Mouse (Mus musculus): ENCODE results near the gene Aatk.

DNA sequence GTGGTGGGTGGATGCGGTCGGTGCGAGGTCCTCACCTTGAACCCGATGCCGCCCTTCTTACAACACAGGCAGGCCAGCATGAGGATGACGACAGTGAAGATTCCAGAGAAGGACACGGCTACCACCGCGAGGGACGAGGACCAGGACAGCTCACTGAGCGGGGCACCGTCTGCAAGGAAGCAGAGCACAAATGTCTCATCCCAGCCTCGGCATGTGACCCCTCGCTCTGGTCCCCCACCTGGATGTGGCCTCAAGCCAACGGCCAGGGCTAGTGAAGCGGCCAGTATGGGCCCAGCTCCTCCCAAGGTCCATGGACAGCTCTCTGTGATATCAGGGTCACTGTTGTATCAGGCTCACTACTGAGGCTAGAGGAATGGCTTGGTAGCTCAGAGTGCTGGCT lies 25.6 kb downstream of the Aatk start:
- TF ChIP-seq GATA1 (IDR thresholded peaks at IDR 0.05; ENCODE audit: borderline replicate concordance, low read length) = no peak
- no peak for TF ChIP-seq CTCF (IDR thresholded peaks at IDR 0.05; ENCODE audit: low read depth, low read length)
- TF ChIP-seq TAL1 (conservative IDR thresholded peaks at IDR 0.05; ENCODE audit: low read depth, low read length) = no peak
- no peak for TF ChIP-seq GATA2 (IDR thresholded peaks at IDR 0.05; ENCODE audit: borderline replicate concordance, low read depth, low read length)
- TF ChIP-seq POLR2AphosphoS5 (IDR thresholded peaks at IDR 0.05; ENCODE audit: insufficient replicate concordance, low read depth, low read length) = no peak

Measured in G1E (cell line).